Mouse (Mus musculus) CD4-positive, CD25-positive, alpha-beta regulatory T cell, adult 2 months (primary cell): ENCODE measurements around the gene Tjp1.

Source experiments
- DNase-seq: peaks from one replicate; pipeline ENCODE4 v3.0.0-alpha.2; 2012; ENCODE audit warnings: low read depth, low spot score

The Tjp1 gene

DNA sequence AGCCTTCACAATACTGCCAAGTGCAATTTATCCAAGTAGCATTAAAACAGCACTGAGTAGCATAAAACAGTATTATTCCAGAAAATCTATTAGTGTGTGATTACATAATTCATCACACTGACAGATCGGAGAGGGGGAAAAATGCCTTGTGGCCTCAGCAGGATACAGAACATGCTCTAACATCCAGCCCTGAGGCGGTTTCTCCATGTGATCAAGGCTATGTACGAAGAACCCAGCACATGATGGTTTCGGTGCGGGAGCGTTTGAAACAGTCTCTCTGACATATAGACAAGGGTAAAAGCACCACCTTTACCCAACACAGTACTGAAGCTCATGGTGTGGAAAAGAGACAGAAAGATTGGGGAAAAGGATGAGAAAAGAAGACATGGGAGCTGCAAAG is 38.4 kb downstream of the Tjp1 start:
- no peak for DNase-seq

DNA sequence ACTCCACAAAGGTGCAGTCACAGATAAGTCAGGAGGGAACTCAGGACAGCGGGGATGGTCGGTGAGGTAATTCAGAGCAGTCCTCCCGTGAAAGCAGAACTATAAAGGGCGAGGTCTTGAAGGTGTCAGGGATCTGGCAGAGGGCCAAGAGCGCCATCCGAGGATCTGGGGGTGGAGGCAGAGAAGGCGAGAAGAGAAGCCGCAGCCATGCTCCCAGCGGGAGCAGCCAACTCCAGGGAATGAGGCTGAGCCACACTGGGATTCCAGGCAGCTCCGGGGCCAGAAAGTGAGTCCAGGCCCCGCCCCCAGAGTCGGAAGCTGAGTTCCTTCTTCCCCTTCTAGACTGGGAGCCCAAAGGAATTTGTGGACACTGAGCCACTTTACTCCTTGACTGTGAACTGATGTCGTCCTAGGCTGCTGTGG is 41.3 kb downstream of the Tjp1 start:
- DNase-seq: no peak

DNA sequence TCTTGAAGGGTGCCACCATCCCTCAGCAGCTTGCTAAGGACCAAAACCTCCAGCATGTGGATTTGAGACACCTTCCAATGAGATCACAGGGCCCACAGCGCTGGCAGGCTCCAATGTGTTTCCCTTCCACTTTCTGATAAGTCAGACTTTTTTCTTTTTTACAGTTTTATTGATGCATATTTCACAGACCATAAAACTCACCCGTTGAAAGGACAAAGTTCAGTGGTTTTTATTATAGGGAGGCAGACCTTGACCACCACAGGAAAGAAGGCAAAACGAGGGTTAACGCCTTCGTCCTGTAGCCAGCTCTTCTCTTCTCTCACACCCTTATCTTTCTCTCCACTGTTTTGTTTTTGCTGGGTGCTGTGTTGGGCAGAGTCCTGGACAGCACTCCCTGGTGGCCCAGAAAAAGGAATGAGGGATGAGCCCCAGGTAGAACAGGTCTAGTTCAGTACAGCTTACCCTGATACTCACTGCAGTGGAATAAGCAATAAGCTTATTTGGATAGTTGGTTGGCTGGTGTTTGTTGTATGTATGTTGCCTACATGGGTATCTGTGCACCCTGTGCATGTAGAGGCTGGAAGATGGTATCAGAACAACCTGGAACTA is 43.3 kb downstream of the Tjp1 start:
- no peak for DNase-seq

DNA sequence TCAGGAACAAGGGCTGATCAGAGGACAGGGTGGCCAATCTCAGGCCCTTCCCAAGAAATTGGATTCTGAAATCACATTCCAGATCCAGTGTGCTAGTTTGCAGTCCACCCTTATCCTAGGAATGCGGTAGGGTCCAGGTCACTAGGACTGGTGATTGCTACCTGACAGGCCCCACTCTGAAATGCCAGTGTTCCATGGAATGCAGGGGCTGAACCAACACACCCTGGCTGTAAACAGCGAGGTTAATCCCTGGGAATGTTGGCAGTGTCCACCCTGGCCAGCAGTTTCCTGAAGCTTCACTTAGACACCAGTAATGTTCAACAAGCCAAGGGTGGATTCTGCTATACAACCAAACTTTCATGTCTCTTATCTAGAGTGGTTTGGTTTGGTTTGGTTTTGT is 45.4 kb downstream of the Tjp1 start:
- DNase-seq: no peak

DNA sequence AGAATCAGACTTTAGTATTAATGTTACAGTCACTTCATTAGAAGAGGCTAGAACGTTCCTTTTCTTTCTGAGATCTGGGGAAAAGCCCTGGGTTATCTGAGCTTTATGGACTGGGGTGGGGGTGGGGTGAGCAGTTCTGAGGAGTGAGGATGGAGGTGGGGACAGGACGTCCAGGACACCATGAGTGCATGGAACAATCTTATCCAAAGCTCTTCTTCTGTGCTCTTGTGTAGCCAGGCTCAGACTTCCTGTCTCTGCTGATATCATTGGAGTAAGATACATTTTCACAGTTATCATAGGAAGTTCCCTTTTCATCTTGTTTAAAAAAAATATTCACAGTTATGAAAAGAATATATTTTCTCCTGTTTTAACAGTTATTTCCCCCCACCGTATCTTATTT is 55.5 kb downstream of the Tjp1 start:
- no peak for DNase-seq

DNA sequence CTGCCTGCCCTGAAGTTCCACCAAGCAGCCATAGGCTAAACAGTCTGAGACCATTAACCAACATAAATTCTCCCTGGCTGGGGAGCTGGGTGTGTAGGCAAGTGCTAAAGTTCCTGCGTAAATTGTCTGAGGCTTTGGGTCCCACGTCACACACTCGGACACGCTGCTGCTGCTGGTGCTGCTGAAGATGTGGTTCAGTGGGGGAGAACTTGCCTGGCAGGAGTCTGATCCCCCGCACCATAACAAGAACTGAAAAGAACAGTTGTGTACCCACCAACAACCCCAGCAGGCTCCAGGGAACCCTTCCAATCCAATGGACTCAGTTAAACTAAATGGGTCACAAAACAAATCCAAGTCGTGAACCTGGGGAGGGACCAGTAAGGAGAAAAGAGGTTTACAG is 56.2 kb downstream of the Tjp1 start:
- DNase-seq: no peak

DNA sequence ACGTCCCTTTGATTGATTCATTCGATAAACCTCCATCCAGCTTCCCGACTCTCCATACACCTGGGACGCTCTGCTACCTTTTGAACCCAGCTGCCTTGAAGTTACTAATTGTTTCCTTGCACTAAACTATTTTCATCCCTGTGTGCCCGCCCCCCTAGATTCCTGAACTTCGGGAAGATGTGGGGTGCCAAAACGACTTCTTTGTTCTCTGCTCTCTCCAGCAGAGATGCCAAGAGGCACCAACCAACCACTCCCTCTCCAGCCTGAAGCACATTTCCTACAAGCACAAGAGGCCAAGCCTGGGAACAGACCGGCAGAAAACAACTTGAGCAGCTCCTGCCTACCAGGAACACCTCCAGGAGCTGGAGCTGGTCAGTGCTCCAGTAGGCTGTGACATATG is 57.4 kb downstream of the Tjp1 start:
- no peak for DNase-seq

DNA sequence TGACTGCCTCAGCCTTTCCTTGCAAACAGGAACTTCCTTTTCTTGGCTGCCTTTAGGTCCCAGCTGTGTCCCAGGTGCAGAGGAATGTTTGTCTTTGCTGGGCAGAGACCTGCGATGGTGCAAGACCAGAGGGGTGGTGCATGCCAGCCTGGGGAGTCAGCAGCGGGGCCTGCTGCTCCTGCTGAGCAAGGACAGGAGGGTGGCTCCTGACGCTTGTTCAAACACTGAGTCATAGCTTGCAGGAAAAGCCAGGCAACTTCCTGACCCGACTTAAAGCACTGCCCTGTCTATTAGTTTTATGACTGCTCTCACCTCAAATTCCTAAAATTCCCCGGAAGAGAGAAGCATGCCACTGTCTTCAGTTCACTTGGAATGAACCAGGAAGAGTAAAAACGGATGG is 57.9 kb downstream of the Tjp1 start:
- no peak for DNase-seq

DNA sequence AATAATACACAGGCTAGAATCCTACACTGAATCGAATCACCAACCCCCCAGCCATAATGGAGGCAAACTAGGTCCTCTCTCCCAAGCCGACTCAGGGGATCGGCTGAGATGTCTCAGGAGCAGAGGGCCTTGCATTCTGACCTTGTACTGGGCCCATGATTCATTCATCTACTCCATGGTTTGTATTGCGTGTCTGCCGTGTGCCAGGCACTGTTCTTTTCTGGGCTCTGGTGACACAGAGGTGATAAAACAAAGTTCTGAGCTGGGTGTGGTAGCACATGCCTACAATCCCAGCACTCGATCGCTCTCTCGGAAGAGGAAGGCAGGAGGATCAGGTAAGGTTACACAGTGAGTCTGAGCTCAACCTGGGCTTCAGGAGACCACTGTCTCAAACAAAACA is 59.4 kb downstream of the Tjp1 start:
- DNase-seq: no peak

DNA sequence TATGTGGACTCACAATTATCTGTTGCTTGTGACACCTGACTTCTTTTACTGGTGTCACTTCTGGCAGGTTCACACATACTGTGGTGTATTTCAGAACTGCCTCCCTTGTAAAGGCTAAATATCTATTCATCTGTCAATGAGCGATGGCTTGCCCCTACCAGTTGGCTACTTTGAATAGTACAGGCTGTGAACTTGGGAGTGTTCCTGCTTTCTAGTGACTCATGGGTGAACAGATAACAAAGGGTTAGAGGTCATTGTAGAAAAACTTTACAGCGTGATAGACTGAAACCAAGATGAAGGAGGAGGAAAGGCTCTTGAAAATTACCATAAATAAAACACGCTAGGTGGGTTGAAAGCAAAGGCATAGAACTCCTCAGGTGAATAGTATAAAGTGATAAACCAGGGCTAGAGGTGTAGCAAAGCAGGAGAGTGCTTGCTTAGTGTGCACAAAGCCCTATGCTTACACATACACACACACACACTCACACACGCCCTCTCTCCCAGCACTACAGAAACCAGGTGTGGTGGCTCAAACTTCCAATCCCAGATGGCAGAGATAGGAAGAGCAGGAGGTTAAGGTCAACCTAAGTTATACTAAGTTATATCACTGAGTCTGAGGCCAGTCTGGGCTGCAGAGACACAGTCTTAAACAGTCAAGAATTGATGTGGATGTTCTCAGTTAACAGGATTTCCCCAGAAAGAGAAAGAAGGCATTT is 60.1 kb downstream of the Tjp1 start:
- DNase-seq: no peak

DNA sequence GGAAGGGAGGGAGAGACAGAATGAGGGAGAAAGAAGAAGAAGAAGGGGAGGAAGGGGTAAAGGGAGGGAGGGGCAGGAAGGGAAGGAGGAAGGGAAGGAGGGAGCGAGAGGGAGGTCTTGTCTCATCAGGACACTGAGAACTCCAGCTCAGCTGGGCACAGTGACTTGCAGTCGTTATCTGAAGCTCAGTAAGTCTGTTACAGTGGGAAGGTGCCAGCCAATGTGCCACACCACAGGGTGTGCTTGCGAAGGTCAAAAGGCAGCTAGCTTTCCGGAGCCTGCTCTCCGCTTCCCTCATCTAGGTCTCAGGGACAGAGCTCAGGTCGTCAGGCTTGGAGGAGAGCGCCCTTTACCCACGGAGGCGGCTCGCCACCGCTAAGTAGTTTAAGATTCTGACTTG is 61.4 kb downstream of the Tjp1 start:
- DNase-seq: no peak

DNA sequence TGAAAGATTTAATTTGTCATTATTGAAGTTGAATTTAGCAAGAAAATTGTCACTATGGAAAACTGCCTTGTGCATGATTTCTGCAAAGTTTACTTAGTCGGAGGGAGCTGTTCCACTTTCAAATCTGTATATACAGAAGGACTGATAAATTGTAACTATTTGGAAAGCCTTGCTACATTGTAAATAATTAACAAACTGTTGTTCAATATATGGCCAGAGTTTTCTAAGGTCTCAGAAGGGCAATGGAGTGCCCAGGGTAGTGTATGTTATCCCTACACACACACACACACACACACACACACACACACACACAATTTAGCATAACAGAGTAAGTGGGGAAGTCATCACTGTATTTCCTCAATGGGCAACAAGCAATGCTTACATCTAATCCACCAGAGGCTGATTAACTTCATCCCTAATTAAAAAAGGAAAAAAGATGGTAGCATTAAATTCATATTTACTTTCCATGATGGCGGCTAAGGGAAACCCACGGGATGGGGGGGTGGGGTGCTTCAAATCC is 63.0 kb downstream of the Tjp1 start:
- no peak for DNase-seq

DNA sequence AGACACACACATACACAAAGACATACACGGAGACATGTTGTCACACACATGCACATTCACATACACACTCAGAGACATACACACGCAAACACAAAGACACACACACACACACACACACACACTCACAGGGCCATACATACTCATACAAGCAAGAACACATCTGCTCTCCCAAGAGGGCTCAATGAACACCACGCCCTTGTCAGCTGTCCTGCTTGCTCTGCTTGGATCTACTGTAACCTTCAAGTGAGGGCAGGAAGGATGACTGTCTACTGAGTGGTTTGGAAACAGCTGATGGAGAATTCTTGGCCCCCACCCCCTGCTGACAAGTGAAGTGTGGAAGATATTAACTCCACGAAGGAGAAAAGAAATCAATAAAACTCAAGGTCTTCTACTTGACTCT is 64.1 kb downstream of the Tjp1 start:
- no peak for DNase-seq

DNA sequence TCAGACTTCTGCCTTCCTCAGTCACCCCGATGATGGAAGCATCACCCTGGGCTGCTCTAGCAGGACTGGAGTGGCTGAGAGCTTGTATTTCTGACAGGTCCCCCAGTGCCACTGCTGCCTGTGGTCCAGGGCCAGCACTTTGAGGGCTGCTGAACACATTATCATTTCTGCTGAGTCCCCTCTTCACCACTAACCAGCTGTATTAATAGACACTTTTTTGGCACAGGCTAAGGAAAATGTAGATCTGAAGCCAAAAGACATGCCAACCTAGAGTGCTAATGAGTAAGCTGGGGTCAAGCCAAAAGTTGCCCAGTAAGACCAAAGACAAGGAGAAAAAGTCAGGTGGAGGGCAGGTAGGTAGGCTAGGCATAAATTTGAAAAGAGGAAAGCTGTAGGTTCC is 66.2 kb downstream of the Tjp1 start:
- DNase-seq: no peak

DNA sequence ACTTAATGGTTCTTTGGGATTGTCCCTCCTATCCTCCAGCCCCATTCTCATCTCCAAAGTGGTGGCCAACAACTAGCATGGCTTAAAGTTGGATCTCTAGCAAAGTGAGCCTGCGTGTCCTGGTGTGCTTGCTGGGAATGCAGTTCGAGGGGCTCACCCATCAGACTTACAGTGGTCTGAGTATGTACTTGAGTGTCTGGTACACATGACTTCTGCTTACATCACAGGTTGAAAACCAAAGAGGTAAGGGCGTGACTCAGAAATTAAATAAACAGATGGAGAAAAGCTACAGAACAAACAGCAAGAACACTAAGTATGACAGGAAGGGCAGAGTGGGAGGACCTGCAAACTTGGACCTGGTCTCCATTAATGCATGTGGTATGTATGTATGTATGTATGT is 67.4 kb downstream of the Tjp1 start:
- no peak for DNase-seq

DNA sequence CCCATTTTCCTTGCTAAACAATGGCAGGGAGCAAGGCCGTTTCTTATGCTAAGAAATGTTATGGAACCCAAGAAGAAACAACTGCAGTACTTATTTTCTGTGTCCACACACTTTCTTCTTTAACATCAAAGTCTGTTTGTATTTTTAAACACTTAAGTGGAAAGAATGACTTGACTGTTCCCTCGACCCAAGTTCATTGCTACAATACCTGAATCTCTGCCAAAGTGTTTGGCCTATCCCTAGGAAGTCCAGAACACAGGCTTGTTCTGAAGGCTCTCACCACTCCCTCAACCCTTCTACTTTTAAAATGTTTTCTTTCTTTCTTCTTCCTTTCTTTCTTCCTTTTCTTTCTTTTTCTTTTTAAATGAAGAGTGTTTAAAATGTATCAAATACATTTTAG is 71.5 kb downstream of the Tjp1 start:
- DNase-seq: no peak

DNA sequence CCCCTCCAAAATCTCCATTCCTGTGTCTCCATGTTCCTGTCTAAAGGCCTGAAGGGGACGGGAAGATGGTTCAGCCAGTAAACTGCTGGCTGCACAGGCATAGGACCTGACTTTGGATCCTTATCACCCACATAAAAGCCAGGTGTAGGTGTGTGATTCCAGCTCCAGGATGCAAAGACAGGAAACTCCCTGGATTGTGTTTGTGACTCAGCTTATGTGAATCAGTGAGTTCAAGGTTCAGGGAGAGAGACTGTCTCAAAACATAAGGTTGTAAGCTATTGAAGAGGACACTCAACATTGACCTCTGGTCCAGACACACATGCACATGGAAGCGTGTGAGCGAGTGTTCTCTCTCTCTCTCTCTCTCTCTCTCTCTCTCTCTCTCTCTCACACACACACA is 72.4 kb downstream of the Tjp1 start:
- DNase-seq: no peak

DNA sequence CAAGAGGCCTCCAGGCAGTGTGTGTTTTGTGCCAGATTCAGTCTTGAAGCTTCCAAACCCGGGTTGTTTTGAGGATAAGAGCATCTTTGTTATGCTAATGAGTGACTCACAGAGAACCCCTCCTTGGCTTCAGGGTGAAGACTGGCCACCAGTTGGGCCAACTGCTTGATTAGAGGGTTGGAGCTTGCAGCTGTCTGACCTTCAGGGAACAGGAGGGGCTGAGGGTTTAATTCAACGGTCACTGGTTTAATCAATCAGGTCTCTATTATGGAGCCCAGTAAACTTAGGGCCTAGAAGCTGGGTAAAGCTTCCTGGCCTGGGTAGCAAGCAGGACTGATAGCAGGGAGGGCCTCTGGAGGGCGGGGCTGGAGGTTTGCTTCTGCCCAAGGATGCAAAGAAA is 73.3 kb downstream of the Tjp1 start:
- DNase-seq: no peak

DNA sequence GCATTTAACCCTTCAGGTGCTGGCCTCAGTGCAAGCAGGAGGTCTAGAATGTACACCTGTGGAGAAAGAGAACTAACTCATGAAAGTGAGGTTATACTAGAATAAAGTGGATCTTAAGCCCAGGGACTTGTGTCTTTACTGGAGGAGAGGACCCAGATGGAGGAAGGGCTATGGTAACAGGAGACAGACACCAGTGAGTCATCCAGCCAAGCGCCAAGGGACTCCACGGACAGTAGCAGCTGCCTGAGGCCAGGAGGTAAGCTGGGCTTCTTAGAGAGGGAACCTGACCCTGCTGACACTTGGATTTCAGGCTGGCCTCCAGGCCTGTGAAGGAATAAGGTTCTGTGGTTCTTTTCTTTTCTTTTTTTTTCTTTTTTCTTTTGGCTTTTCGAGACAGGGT is 75.3 kb downstream of the Tjp1 start:
- DNase-seq: no peak

DNA sequence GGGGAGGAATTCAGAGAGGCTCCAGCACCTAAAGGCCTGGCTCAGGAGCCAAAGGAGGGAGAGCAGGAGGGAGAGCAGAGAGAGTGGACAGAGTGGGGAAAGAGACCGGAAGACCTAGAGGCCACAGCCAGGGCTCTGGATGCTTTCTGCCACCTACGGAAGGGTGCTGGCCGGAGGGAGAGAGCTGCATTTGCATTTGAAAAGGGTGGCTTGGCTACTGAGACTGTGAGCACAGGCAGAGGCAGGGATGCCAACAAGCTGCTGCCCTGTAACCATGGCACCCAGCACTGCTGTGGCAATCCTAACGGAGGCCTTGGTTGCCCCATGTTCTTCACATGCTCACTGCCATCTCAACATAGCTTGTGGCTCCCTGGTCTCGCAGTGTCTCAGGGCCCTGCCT is 77.4 kb downstream of the Tjp1 start:
- no peak for DNase-seq

DNA sequence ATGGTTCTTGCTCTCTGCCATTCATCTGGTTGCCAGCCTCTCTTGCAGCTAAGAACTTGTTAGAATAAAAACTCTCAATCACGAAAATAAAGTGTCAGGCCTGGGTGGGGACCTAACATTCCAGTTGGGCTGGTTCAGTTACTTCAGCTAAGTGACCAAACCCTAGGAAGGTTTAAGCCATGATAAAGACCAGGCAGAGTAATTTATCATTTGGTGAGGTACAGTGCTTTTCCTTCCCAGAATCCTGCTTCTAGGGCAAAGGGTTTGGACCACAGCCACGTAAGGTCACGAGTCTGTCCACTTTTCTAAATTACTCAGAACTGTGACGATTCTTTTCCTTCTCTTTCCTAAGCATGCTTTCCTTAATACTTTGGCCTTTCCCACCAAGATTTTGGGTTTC is 86.1 kb downstream of the Tjp1 start:
- no peak for DNase-seq

DNA sequence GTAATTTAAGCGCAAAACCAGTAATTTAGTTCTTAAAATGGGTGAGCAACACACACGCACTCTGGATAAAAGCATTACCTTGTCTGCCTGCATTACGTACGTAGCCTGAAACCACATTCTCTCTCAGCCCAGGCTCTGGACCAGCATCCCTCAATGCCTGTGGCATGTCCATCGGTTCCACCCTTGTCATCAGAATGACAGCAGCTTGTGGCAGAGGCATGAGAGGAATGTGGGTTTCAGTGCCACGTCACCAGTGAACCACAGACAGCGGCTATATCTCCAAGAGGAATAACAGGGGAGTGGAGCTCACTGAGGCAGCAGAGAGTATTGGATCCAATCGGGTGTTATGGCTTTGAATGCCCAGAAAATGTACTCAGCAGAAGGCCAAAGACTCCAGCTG is 88.1 kb downstream of the Tjp1 start:
- no peak for DNase-seq

DNA sequence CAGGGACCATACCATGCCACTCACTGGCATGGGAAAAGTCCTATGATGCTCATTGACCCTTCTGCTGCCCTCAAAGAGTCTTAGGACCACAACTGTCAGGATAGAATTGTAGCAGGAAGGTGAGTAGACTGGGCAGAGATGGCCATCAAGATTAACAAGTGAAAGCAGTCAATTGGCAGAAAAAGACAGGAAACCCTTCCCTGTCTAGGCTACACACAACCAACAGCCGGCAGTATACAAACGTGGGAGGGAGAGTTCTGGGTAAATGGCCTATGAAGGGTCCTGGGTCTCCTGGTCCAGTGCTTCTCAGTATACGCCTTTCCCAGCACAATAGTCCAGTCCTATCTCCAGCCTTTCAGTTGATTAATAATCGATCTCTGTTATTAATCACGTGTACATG is 89.4 kb downstream of the Tjp1 start:
- no peak for DNase-seq

DNA sequence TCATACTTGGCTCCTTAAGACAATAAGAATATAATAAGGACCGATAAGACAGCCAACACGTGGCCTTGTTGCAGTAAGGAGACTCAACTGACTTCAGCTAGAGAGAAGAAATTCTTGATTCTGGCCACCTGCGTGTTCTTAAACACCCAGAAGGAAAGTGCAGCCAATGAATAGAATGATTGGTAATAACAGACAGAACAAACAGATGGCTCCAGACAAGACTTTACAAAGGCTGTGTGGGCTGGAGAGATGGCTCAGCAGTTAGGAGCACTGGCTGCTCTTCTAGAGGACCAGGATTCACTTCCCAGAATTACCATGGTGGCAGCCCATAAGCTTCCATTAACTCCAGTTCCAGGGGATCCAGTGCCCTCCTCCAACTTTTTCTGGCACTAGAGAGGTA is 90.7 kb downstream of the Tjp1 start:
- no peak for DNase-seq
